Mouse (Mus musculus): ENCODE data around the gene Oasl2. TPM values are rescaled to one million over a fixed set of nuclear protein-coding genes. Genes with fewer than 3 reads are reported as not detected.
"Not testable (repeated sequence)": the region's sequence is repeated elsewhere in the genome, so short reads cannot be mapped to it uniquely, and the experiment has no call there.

The Oasl2 gene
- polyA plus RNA-seq, 1 experiment: 31.7 TPM

- 93% methylated on average over 13 of the region's 13 CpGs for WGBS
- no peaks in the 10 kb centered on the region for H3K36me3 ChIP-seq (ENCODE audit: control insufficient read depth, insufficient read depth, low read length)
- TF ChIP-seq POLR2A (IDR thresholded peaks at IDR 0.05; ENCODE audit: control insufficient read depth, extremely low read depth, insufficient read depth, low read length, poor library complexity): no peak
- TF ChIP-seq CTCF (IDR thresholded peaks at IDR 0.05; ENCODE audit: borderline replicate concordance, control insufficient read depth, extremely low read depth, insufficient read depth, low read length, poor library complexity): no peak
- no peaks in the 10 kb centered on the region for H3K27me3 ChIP-seq (ENCODE audit: control insufficient read depth, insufficient read depth, low read length)
- no peaks in the 10 kb centered on the region for H3K4me1 ChIP-seq (replicated peaks; ENCODE audit: control insufficient read depth, insufficient read depth, low read length)
- H3K4me3 ChIP-seq (ENCODE audit: control insufficient read depth, insufficient read depth, low read length): no peak overlapping the region
- H3K27ac ChIP-seq (ENCODE audit: control insufficient read depth, insufficient read depth, low read length): no peak overlapping the region
- no peak for DNase-seq
Observed at GRCm38 (mm10) chr5:114908598-114909305, 12.0 kb downstream of the Oasl2 start.

DNA sequence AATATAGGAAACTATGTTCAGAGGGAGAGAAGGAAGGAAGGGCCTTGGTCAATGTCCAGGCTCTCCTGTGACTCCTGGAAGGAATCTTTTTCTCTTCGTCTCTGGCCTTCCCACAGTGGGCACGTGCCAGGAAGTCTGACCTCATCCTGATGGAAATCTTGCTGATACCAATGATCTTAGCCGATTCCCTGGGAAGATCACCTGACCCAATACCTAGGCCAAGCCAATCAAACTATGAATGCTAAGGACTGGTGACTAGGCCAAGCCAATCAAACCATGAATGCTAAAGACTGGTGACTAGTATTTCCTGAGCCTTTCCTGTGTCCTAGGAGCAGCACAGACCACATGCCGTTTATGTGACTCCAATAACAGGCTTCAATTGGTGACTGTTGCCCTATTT, 16.9 kb downstream of the Oasl2 start:
- H3K36me3 ChIP-seq (ENCODE audit: control insufficient read depth, insufficient read depth, low read length): no peaks in the 10 kb centered on the region
- no peak for DNase-seq
- TF ChIP-seq CTCF (IDR thresholded peaks at IDR 0.05; ENCODE audit: borderline replicate concordance, control insufficient read depth, extremely low read depth, insufficient read depth, low read length, poor library complexity) (no peak), POLR2A (IDR thresholded peaks at IDR 0.05; ENCODE audit: control insufficient read depth, extremely low read depth, insufficient read depth, low read length, poor library complexity) (no peak)
- 90% methylated on average over 4 of the region's 4 CpGs for WGBS
- no peaks in the 10 kb centered on the region for H3K27me3 ChIP-seq (ENCODE audit: control insufficient read depth, insufficient read depth, low read length)
- H3K4me1 ChIP-seq (replicated peaks; ENCODE audit: control insufficient read depth, insufficient read depth, low read length): peaks cover 11% of the 10 kb centered on the region
- H3K4me3 ChIP-seq (ENCODE audit: control insufficient read depth, insufficient read depth, low read length): no peak overlapping the region
- no peak overlapping the region for H3K27ac ChIP-seq (ENCODE audit: control insufficient read depth, insufficient read depth, low read length)

GRCm38 (mm10) chr5:114914855-114915254, 18.1 kb downstream of the Oasl2 start:
- WGBS: 78% methylated on average over 8 of the region's 8 CpGs
- Histone ChIP-seq H3K27ac (ENCODE audit: control insufficient read depth, insufficient read depth, low read length) (no peak overlapping the region), H3K36me3 (ENCODE audit: control insufficient read depth, insufficient read depth, low read length) (no peaks in the 10 kb centered on the region), H3K27me3 (ENCODE audit: control insufficient read depth, insufficient read depth, low read length) (no peaks in the 10 kb centered on the region), H3K4me1 (replicated peaks; ENCODE audit: control insufficient read depth, insufficient read depth, low read length) (peaks cover 11% of the 10 kb centered on the region), H3K4me3 (ENCODE audit: control insufficient read depth, insufficient read depth, low read length) (no peak overlapping the region)
- no peak for TF ChIP-seq CTCF (IDR thresholded peaks at IDR 0.05; ENCODE audit: borderline replicate concordance, control insufficient read depth, extremely low read depth, insufficient read depth, low read length, poor library complexity)
- no peak for TF ChIP-seq POLR2A (IDR thresholded peaks at IDR 0.05; ENCODE audit: control insufficient read depth, extremely low read depth, insufficient read depth, low read length, poor library complexity)
- no peak for DNase-seq

- Histone ChIP-seq H3K27ac (ENCODE audit: control insufficient read depth, insufficient read depth, low read length) (no peak overlapping the region), H3K4me3 (ENCODE audit: control insufficient read depth, insufficient read depth, low read length) (no peak overlapping the region), H3K27me3 (ENCODE audit: control insufficient read depth, insufficient read depth, low read length) (no peaks in the 10 kb centered on the region), H3K36me3 (ENCODE audit: control insufficient read depth, insufficient read depth, low read length) (no peaks in the 10 kb centered on the region), H3K4me1 (replicated peaks; ENCODE audit: control insufficient read depth, insufficient read depth, low read length) (peaks cover 11% of the 10 kb centered on the region)
- no peak for TF ChIP-seq CTCF (IDR thresholded peaks at IDR 0.05; ENCODE audit: borderline replicate concordance, control insufficient read depth, extremely low read depth, insufficient read depth, low read length, poor library complexity)
- no peak for TF ChIP-seq POLR2A (IDR thresholded peaks at IDR 0.05; ENCODE audit: control insufficient read depth, extremely low read depth, insufficient read depth, low read length, poor library complexity)
- WGBS: 79% methylated on average over 5 of the region's 5 CpGs
- DNase-seq: no peak
Observed at GRCm38 (mm10) chr5:114915854-114916253, 19.1 kb downstream of the Oasl2 start.

- peaks cover 15% of the 10 kb centered on the region for H3K4me1 ChIP-seq (replicated peaks; ENCODE audit: control insufficient read depth, insufficient read depth, low read length)
- no peak overlapping the region; the same call in 1 of the 2 replicates for H3K27ac ChIP-seq (ENCODE audit: control insufficient read depth, insufficient read depth, low read length)
- no peak for DNase-seq
- H3K27me3 ChIP-seq (ENCODE audit: control insufficient read depth, insufficient read depth, low read length): no peaks in the 10 kb centered on the region
- TF ChIP-seq CTCF (IDR thresholded peaks at IDR 0.05; ENCODE audit: borderline replicate concordance, control insufficient read depth, extremely low read depth, insufficient read depth, low read length, poor library complexity): no peak
- no peak for TF ChIP-seq POLR2A (IDR thresholded peaks at IDR 0.05; ENCODE audit: control insufficient read depth, extremely low read depth, insufficient read depth, low read length, poor library complexity)
- WGBS: 42% methylated on average over 4 of the region's 4 CpGs
- H3K36me3 ChIP-seq (ENCODE audit: control insufficient read depth, insufficient read depth, low read length): no peaks in the 10 kb centered on the region
- H3K4me3 ChIP-seq (ENCODE audit: control insufficient read depth, insufficient read depth, low read length): no peak overlapping the region
Observed at GRCm38 (mm10) chr5:114916777-114917176, 20.0 kb downstream of the Oasl2 start.

GRCm38 (mm10) chr5:114917357-114917756, 20.6 kb downstream of the Oasl2 start:
- H3K27ac ChIP-seq (ENCODE audit: control insufficient read depth, insufficient read depth, low read length); DNase-seq; H3K4me3 ChIP-seq (ENCODE audit: control insufficient read depth, insufficient read depth, low read length); H3K36me3 ChIP-seq (ENCODE audit: control insufficient read depth, insufficient read depth, low read length); H3K27me3 ChIP-seq (ENCODE audit: control insufficient read depth, insufficient read depth, low read length): not testable (repeated sequence)
- 99% methylated on average over 5 of the region's 5 CpGs for WGBS
- H3K4me1 ChIP-seq (replicated peaks; ENCODE audit: control insufficient read depth, insufficient read depth, low read length): peaks cover 15% of the 10 kb centered on the region

Data from thymus, adult 2 months (tissue).